Mouse (Mus musculus): ENCODE data around the gene Vmn1r67. TPM values are rescaled to one million over a fixed set of nuclear protein-coding genes. Genes with fewer than 3 reads are reported as not detected.

The Vmn1r67 gene
- polyA plus RNA-seq (2014; fragmentation: Nextera tagmentation; extraction: Ambion mirVana): not detected in 2 replicates

GRCm38 (mm10) chr7:10443031-10443430 lies at the start of gene Vmn1r67:
Gene Vmn1r67 (plus strand): TSS chr7:10443331.
- no peak for ATAC-seq (ENCODE audit: insufficient number of reproducible peaks, insufficient read depth, low FRiP score, low read depth)
- no peaks in the 10 kb centered on the region for H3K36me3 ChIP-seq (ENCODE audit: control insufficient read depth, insufficient read depth, low read length)

GRCm38 (mm10) chr7:10458166-10458565 lies 15.0 kb downstream of the Vmn1r67 start:
- Histone ChIP-seq H3K4me3 (ENCODE audit: control insufficient read depth in 1 of 2, insufficient read depth in 1 of 2, low read depth in 1 of 2, low read length in 2 of 2) (no peak overlapping the region), H3K9ac (ENCODE audit: low read length) (no peak overlapping the region), H3K9me3 (ENCODE audit: control insufficient read depth, low read length) (peaks cover 10% of the 10 kb centered on the region; the same call in 1 of the 2 replicates), H3K27me3 (ENCODE audit: control insufficient read depth, insufficient read depth, low read length) (no peaks in the 10 kb centered on the region), H3K4me2 (ENCODE audit: low read length) (no peak overlapping the region), H3K27ac (replicated peaks in 1 of 2; ENCODE audit: control insufficient read depth in 1 of 2, insufficient read depth in 1 of 2, low read depth in 2 of 2, low read length in 2 of 2) (no peak overlapping the region), H3K4me1 (ENCODE audit: control insufficient read depth in 2 of 2, insufficient read depth in 2 of 2, low read length in 2 of 2) (no peaks in the 10 kb centered on the region), H3K36me3 (ENCODE audit: control insufficient read depth, insufficient read depth, low read length) (no peaks in the 10 kb centered on the region)
- no peak for ATAC-seq (ENCODE audit: insufficient number of reproducible peaks, insufficient read depth, low FRiP score, low read depth)
- 47% methylated on average over 3 of the region's 3 CpGs for WGBS

More at GRCm38 (mm10) chr7:10443031-10443430, at the start of gene Vmn1r67:
- H3K9ac ChIP-seq (ENCODE audit: low read length): no peak within 1 kb of the TSS
- H3K4me3 ChIP-seq (ENCODE audit: control insufficient read depth in 1 of 2, insufficient read depth in 1 of 2, low read depth in 1 of 2, low read length in 2 of 2): no peak within 1 kb of the TSS
- H3K4me1 ChIP-seq (ENCODE audit: control insufficient read depth in 2 of 2, insufficient read depth in 2 of 2, low read length in 2 of 2): no peaks in the 10 kb centered on the region
- H3K9me3 ChIP-seq (ENCODE audit: control insufficient read depth, low read length): 0 out of 2 replicates have a peak, but pooled peaks cover 8% of the 10 kb centered on the region
- no peak within 1 kb of the TSS for H3K27ac ChIP-seq (replicated peaks in 1 of 2; ENCODE audit: control insufficient read depth in 1 of 2, insufficient read depth in 1 of 2, low read depth in 2 of 2, low read length in 2 of 2)
- H3K4me2 ChIP-seq (ENCODE audit: low read length): no peak within 1 kb of the TSS
- no peaks in the 10 kb centered on the region for H3K27me3 ChIP-seq (ENCODE audit: control insufficient read depth, insufficient read depth, low read length)

- no peak overlapping the region for H3K27ac ChIP-seq (replicated peaks in 1 of 2; ENCODE audit: control insufficient read depth in 1 of 2, insufficient read depth in 1 of 2, low read depth in 2 of 2, low read length in 2 of 2)
- ATAC-seq (ENCODE audit: insufficient number of reproducible peaks, insufficient read depth, low FRiP score, low read depth): no peak
- no peaks in the 10 kb centered on the region for H3K36me3 ChIP-seq (ENCODE audit: control insufficient read depth, insufficient read depth, low read length)
Measured at GRCm38 (mm10) chr7:10479813-10480212, 36.7 kb downstream of the Vmn1r67 start.

GRCm38 (mm10) chr7:10480588-10481233 lies 37.6 kb downstream of the Vmn1r67 start:
- H3K4me3 ChIP-seq (ENCODE audit: control insufficient read depth in 1 of 2, insufficient read depth in 1 of 2, low read depth in 1 of 2, low read length in 2 of 2): no peak overlapping the region
- no peaks in the 10 kb centered on the region for H3K4me1 ChIP-seq (ENCODE audit: control insufficient read depth in 2 of 2, insufficient read depth in 2 of 2, low read length in 2 of 2)
- WGBS: 60% methylated on average over 18 of the region's 18 CpGs
- H3K9me3 ChIP-seq (ENCODE audit: control insufficient read depth, low read length): peaks cover 4% of the 10 kb centered on the region; the same call in 1 of the 2 replicates
- no peak overlapping the region; the same call in 1 of the 2 replicates for H3K4me2 ChIP-seq (ENCODE audit: low read length)
- H3K9ac ChIP-seq (ENCODE audit: low read length): no peak overlapping the region
- ATAC-seq (ENCODE audit: insufficient number of reproducible peaks, insufficient read depth, low FRiP score, low read depth): no peak
- H3K27ac ChIP-seq (replicated peaks in 1 of 2; ENCODE audit: control insufficient read depth in 1 of 2, insufficient read depth in 1 of 2, low read depth in 2 of 2, low read length in 2 of 2): no peak overlapping the region
- no peaks in the 10 kb centered on the region for H3K27me3 ChIP-seq (ENCODE audit: control insufficient read depth, insufficient read depth, low read length)
- H3K36me3 ChIP-seq (ENCODE audit: control insufficient read depth, insufficient read depth, low read length): no peaks in the 10 kb centered on the region

More at GRCm38 (mm10) chr7:10479813-10480212, 36.7 kb downstream of the Vmn1r67 start:
- Histone ChIP-seq H3K4me1 (ENCODE audit: control insufficient read depth in 2 of 2, insufficient read depth in 2 of 2, low read length in 2 of 2) (no peaks in the 10 kb centered on the region), H3K9me3 (ENCODE audit: control insufficient read depth, low read length) (peaks cover 4% of the 10 kb centered on the region; the same call in 1 of the 2 replicates), H3K4me3 (ENCODE audit: control insufficient read depth in 1 of 2, insufficient read depth in 1 of 2, low read depth in 1 of 2, low read length in 2 of 2) (no peak overlapping the region), H3K27me3 (ENCODE audit: control insufficient read depth, insufficient read depth, low read length) (no peaks in the 10 kb centered on the region), H3K4me2 (ENCODE audit: low read length) (no peak overlapping the region), H3K9ac (ENCODE audit: low read length) (no peak overlapping the region)

- Histone ChIP-seq H3K36me3 (ENCODE audit: control insufficient read depth, insufficient read depth, low read length) (peaks cover 28% of the 10 kb centered on the region), H3K9ac (ENCODE audit: low read length) (peak within 1 kb of the TSS; percentile 80), H3K27me3 (ENCODE audit: control insufficient read depth, insufficient read depth, low read length) (no peaks in the 10 kb centered on the region), H3K9me3 (ENCODE audit: control insufficient read depth, low read length) (no peaks in the 10 kb centered on the region), H3K4me3 (ENCODE audit: control insufficient read depth in 1 of 2, insufficient read depth in 1 of 2, low read depth in 1 of 2, low read length in 2 of 2) (peak within 1 kb of the TSS; percentile 69 to 92), H3K27ac (replicated peaks in 1 of 2; ENCODE audit: control insufficient read depth in 1 of 2, insufficient read depth in 1 of 2, low read depth in 2 of 2, low read length in 2 of 2) (no peak within 1 kb of the TSS), H3K4me1 (ENCODE audit: control insufficient read depth in 2 of 2, insufficient read depth in 2 of 2, low read length in 2 of 2) (peaks cover 0 to 6% of the 10 kb centered on the region in 2 experiments; a peak in 3 of 4 replicates), H3K4me2 (ENCODE audit: low read length) (peak within 1 kb of the TSS; percentile 80)
- ATAC-seq (ENCODE audit: insufficient number of reproducible peaks, insufficient read depth, low FRiP score, low read depth): peak; percentile 96
- 2% methylated on average over 33 of the region's 33 CpGs for WGBS
Measured at GRCm38 (mm10) chr7:10494786-10495521, 51.8 kb downstream of the Vmn1r67 start, which contains the start of gene Zik1. Gene Zik1 (minus strand): TSS chr7:10495394.

GRCm38 (mm10) chr7:10495578-10495977 lies 52.4 kb downstream of the Vmn1r67 start:
- WGBS: 32% methylated on average over 6 of the region's 6 CpGs
- H3K9ac ChIP-seq (ENCODE audit: low read length): no peak overlapping the region
- no peak for ATAC-seq (ENCODE audit: insufficient number of reproducible peaks, insufficient read depth, low FRiP score, low read depth)

More at GRCm38 (mm10) chr7:10495578-10495977, 52.4 kb downstream of the Vmn1r67 start:
- H3K27me3 ChIP-seq (ENCODE audit: control insufficient read depth, insufficient read depth, low read length): no peaks in the 10 kb centered on the region
- H3K36me3 ChIP-seq (ENCODE audit: control insufficient read depth, insufficient read depth, low read length): peaks cover 22% of the 10 kb centered on the region
- peak overlapping the region; percentile 80 for H3K4me2 ChIP-seq (ENCODE audit: low read length)
- H3K4me3 ChIP-seq (ENCODE audit: control insufficient read depth in 1 of 2, insufficient read depth in 1 of 2, low read depth in 1 of 2, low read length in 2 of 2): no peak overlapping the region
- no peak overlapping the region for H3K27ac ChIP-seq (replicated peaks in 1 of 2; ENCODE audit: control insufficient read depth in 1 of 2, insufficient read depth in 1 of 2, low read depth in 2 of 2, low read length in 2 of 2)
- peaks cover 0 to 6% of the 10 kb centered on the region in 2 experiments; a peak in 3 of 4 replicates for H3K4me1 ChIP-seq (ENCODE audit: control insufficient read depth in 2 of 2, insufficient read depth in 2 of 2, low read length in 2 of 2)
- no peaks in the 10 kb centered on the region for H3K9me3 ChIP-seq (ENCODE audit: control insufficient read depth, low read length)
